Mouse (Mus musculus) forebrain, embryonic 10.5 days (tissue): ENCODE results near the gene Adgrg3. TPM values are rescaled to one million over a fixed set of nuclear protein-coding genes. Genes with fewer than 3 reads are reported as not detected.
"Not testable (repeated sequence)": the region's sequence is repeated elsewhere in the genome, so short reads cannot be mapped to it uniquely, and the experiment has no call there.

Experiments
- DNase-seq: peaks from one replicate; pipeline ENCODE4 v3.0.0-alpha.2; 2017; ENCODE audit warnings: low spot score; ENCODE audit errors: extremely low spot score
- H3K27ac ChIP-seq: fragments of 300-500 bp; sonication (generic); 2 replicates; pipeline ENCODE4 v1.5.1; 2016; ENCODE audit warnings: mild to moderate bottlenecking
- H3K27me3 ChIP-seq: fragments of 300-500 bp; sonication (generic); 2 replicates; pipeline ENCODE4 v1.6.1; 2016; ENCODE audit warnings: mild to moderate bottlenecking; ENCODE audit not compliant: poor library complexity, severe bottlenecking
- H3K36me3 ChIP-seq: fragments of 300-500 bp; sonication (generic); replicated peaks from 2 replicates; pipeline ENCODE4 v1.6.1; 2016; ENCODE audit warnings: mild to moderate bottlenecking, moderate library complexity
- H3K4me1 ChIP-seq: fragments of 300-500 bp; sonication (generic); 2 replicates; pipeline ENCODE4 v1.6.1; 2016
- H3K4me3 ChIP-seq: fragments of 300-500 bp; sonication (generic); 2 replicates; pipeline ENCODE4 v1.5.1; 2016; ENCODE audit warnings: mild to moderate bottlenecking, moderate library complexity
- H3K9me3 ChIP-seq: fragments of 300-500 bp; sonication (generic); 2 replicates; pipeline ENCODE4 v1.6.1; 2016; ENCODE audit warnings: mild to moderate bottlenecking, moderate library complexity
- WGBS: fragments of 180-500 bp; shearing (Covaris S2); methylation state at CpG from one replicate; pipeline ENCODE4 v1.1.7; 2016; 5-methylcytosine and 5-hydroxymethylcytosine counted together
- polyA plus RNA-seq: library from polyadenylated mRNA; unstranded; fragments of >200 nt; fragmentation: Nextera tagmentation; extraction: Ambion mirVana; gene quantifications from 2 replicates; pipeline ENCODE4 v1.2.1, GENCODE M21; 2016

Gene Adgrg3
- polyA plus RNA-seq, 1 experiment from 2014 or later, result 5.2 TPM

- no peak overlapping the region for H3K27ac ChIP-seq
- WGBS, result 87% methylated on average over 4 of the region's 4 CpGs
- H3K36me3 ChIP-seq, result peaks cover 49% of the 10 kb centered on the region
Measured at GRCm38 (mm10) chr8:95015866-95016265, 1.6 kb upstream of the Adgrg3 start.

GRCm38 (mm10) chr8:95016684-95017083 lies 808 bp upstream of the Adgrg3 start:
- 82% methylated on average over 4 of the region's 4 CpGs for WGBS
- peaks cover 41% of the 10 kb centered on the region for H3K36me3 ChIP-seq
- no peak overlapping the region for H3K4me3 ChIP-seq
- H3K27ac ChIP-seq, result no peak overlapping the region
- no peak for DNase-seq
- H3K4me1 ChIP-seq, result peaks cover 16% of the 10 kb centered on the region
- H3K27me3 ChIP-seq, result no peaks in the 10 kb centered on the region
- no peaks in the 10 kb centered on the region for H3K9me3 ChIP-seq

More at GRCm38 (mm10) chr8:95015866-95016265, 1.6 kb upstream of the Adgrg3 start:
- Histone ChIP-seq H3K27me3 (no peaks in the 10 kb centered on the region), H3K4me1 (peaks cover 15% of the 10 kb centered on the region), H3K9me3 (no peaks in the 10 kb centered on the region), H3K4me3 (no peak overlapping the region)
- no peak for DNase-seq

- Histone ChIP-seq H3K27ac (0 out of 2 replicates have a peak overlapping the region, but pooled peaks have one; percentile 20), H3K9me3 (no peaks in the 10 kb centered on the region), H3K36me3 (peaks cover 27% of the 10 kb centered on the region), H3K27me3 (no peaks in the 10 kb centered on the region), H3K4me1 (peaks cover 26% of the 10 kb centered on the region), H3K4me3 (no peak overlapping the region)
- 87% methylated on average over 9 of the region's 9 CpGs for WGBS
- DNase-seq, result no peak
Measured at GRCm38 (mm10) chr8:95017969-95018635, 610 bp downstream of the Adgrg3 start.

- H3K4me3 ChIP-seq, result no peak overlapping the region
- peak overlapping the region; percentile 36 for H3K27ac ChIP-seq
- DNase-seq, result no peak
- H3K4me1 ChIP-seq, result peaks cover 41% of the 10 kb centered on the region
- peaks cover 5% of the 10 kb centered on the region for H3K36me3 ChIP-seq
- no peaks in the 10 kb centered on the region for H3K9me3 ChIP-seq
- WGBS, result 73% methylated on average over 12 of the region's 12 CpGs
- H3K27me3 ChIP-seq, result no peaks in the 10 kb centered on the region
Measured at GRCm38 (mm10) chr8:95020293-95020777, 2.8 kb downstream of the Adgrg3 start.

- no peaks in the 10 kb centered on the region for H3K27me3 ChIP-seq
- no peak for DNase-seq
- H3K36me3 ChIP-seq, result no peaks in the 10 kb centered on the region
- peaks cover 41% of the 10 kb centered on the region for H3K4me1 ChIP-seq
- 86% methylated on average over 10 of the region's 10 CpGs for WGBS
- no peaks in the 10 kb centered on the region; the same call in 1 of the 2 replicates for H3K9me3 ChIP-seq
- no peak overlapping the region for H3K4me3 ChIP-seq
- peak overlapping the region; percentile 36 for H3K27ac ChIP-seq
Measured at GRCm38 (mm10) chr8:95020821-95021220, 3.3 kb downstream of the Adgrg3 start.

GRCm38 (mm10) chr8:95023201-95023600 lies 5.7 kb downstream of the Adgrg3 start:
- Histone ChIP-seq H3K4me1 (peaks cover 29% of the 10 kb centered on the region), H3K4me3 (no peak overlapping the region; the same call in 1 of the 2 replicates), H3K36me3 (no peaks in the 10 kb centered on the region), H3K27ac (no peak overlapping the region), H3K9me3 (no peaks in the 10 kb centered on the region; the same call in 1 of the 2 replicates), H3K27me3 (no peaks in the 10 kb centered on the region)
- no peak for DNase-seq
- WGBS, result 27% methylated on average over 8 of the region's 8 CpGs

- H3K27me3 ChIP-seq, result no peaks in the 10 kb centered on the region
Measured at GRCm38 (mm10) chr8:95024387-95024786, 6.9 kb downstream of the Adgrg3 start.

GRCm38 (mm10) chr8:95025421-95025820 lies 7.9 kb downstream of the Adgrg3 start:
- Histone ChIP-seq H3K36me3 (no peaks in the 10 kb centered on the region), H3K4me1 (peaks cover 29% of the 10 kb centered on the region), H3K9me3 (no peaks in the 10 kb centered on the region; the same call in 1 of the 2 replicates), H3K27me3 (no peaks in the 10 kb centered on the region), H3K27ac (no peak overlapping the region), H3K4me3 (no peak overlapping the region)
- DNase-seq, result no peak
- WGBS, result 82% methylated on average over 2 of the region's 2 CpGs

More at GRCm38 (mm10) chr8:95024387-95024786, 6.9 kb downstream of the Adgrg3 start:
- peaks cover 29% of the 10 kb centered on the region for H3K4me1 ChIP-seq
- no peak overlapping the region for H3K4me3 ChIP-seq
- H3K27ac ChIP-seq, result no peak overlapping the region
- no peaks in the 10 kb centered on the region for H3K36me3 ChIP-seq
- DNase-seq, result no peak
- no peaks in the 10 kb centered on the region; the same call in 1 of the 2 replicates for H3K9me3 ChIP-seq
- 79% methylated on average over 4 of the region's 4 CpGs for WGBS

- peaks cover 12% of the 10 kb centered on the region for H3K4me1 ChIP-seq
- 55% methylated on average over 7 of the region's 7 CpGs for WGBS
- not testable (repeated sequence) for DNase-seq, H3K9me3 ChIP-seq, H3K36me3 ChIP-seq, H3K27me3 ChIP-seq, H3K4me3 ChIP-seq, H3K27ac ChIP-seq
Measured at GRCm38 (mm10) chr8:95028391-95028790, 10.9 kb downstream of the Adgrg3 start.

GRCm38 (mm10) chr8:95037106-95037925 lies 19.8 kb downstream of the Adgrg3 start:
- H3K27ac ChIP-seq, result no peak overlapping the region
- no peaks in the 10 kb centered on the region for H3K9me3 ChIP-seq
- 0 out of 2 replicates have a peak, but pooled peaks cover 4% of the 10 kb centered on the region for H3K4me1 ChIP-seq
- H3K36me3 ChIP-seq, result no peaks in the 10 kb centered on the region
- H3K27me3 ChIP-seq, result no peaks in the 10 kb centered on the region
- no peak overlapping the region for H3K4me3 ChIP-seq
- 76% methylated on average over 7 of the region's 7 CpGs for WGBS
- DNase-seq, result no peak

- DNase-seq, result no peak
- Histone ChIP-seq H3K27ac (no peak overlapping the region), H3K27me3 (no peaks in the 10 kb centered on the region), H3K9me3 (no peaks in the 10 kb centered on the region), H3K4me3 (no peak overlapping the region), H3K36me3 (no peaks in the 10 kb centered on the region), H3K4me1 (peaks cover 10% of the 10 kb centered on the region; the same call in 1 of the 2 replicates)
- WGBS, result 77% methylated on average over 6 of the region's 6 CpGs
Measured at GRCm38 (mm10) chr8:95041883-95042784, 24.6 kb downstream of the Adgrg3 start.

- Histone ChIP-seq H3K27me3 (no peaks in the 10 kb centered on the region), H3K4me3 (no peak overlapping the region), H3K36me3 (no peaks in the 10 kb centered on the region), H3K9me3 (no peaks in the 10 kb centered on the region), H3K4me1 (peaks cover 19% of the 10 kb centered on the region), H3K27ac (no peak overlapping the region)
- DNase-seq, result no peak
- 70% methylated on average over 4 of the region's 4 CpGs for WGBS
Measured at GRCm38 (mm10) chr8:95044811-95045210, 27.3 kb downstream of the Adgrg3 start.
